Mouse (Mus musculus) kidney, adult 8-10 months (tissue): ENCODE results near the gene Chka.

Experiments used
- DNase-seq, 2 experiments: peaks; one replicate each; pipeline ENCODE4 v3.0.0; 2022

Gene Chka

GRCm38 (mm10) chr19:3922661-3923371 is 71.2 kb downstream of the Chka start:
- no peak for DNase-seq

DNA sequence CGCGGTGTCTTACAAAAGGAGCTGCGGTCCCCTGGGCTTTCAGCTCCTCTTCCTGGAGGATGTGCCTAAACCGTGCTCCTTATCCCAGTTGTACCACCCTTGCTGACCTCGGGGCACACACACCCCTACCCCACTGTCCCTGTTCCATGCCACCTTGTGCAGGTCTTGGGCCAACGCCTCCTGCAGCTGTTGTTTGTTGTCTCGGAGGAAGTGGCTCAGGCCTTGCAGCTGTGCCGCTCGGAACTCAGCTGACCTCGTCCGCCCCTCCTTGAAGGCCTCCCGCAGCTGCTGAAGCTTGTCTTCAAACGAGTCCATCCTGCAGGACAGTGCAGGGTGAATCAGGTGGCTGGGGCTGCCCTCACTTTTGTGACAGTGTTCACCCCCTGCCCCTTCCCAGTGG is 72.0 kb downstream of the Chka start:
- peak in 1 of 2 experiments; percentile 25 for DNase-seq

GRCm38 (mm10) chr19:3924190-3924589 is 72.6 kb downstream of the Chka start:
- DNase-seq, result no peak

GRCm38 (mm10) chr19:3924868-3925267 is 73.3 kb downstream of the Chka start:
- no peak for DNase-seq

DNA sequence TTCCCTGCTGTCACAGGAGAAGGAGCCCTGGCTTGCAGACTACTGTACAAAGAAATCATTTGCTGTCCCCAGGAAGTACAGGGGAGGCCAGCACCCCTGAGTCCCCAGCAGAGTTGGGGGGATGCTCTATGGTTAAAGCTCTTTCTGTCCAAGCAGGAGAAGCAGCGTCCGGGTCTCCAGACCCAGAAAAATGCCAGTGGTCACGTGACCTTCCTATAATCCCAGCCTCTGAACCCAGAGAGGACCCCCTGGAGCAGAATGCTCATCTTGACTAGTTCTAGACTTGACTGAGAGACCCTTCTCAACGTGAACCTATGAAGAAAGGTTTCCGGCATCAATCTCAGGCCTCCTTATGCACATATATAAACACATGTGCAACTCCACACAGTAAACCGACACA is 74.3 kb downstream of the Chka start:
- no peak for DNase-seq

- DNase-seq, result no peak
These were observed 74.7 kb downstream of the Chka start for GRCm38 (mm10) chr19:3926279-3926678.

- no peak for DNase-seq
These were observed 75.1 kb downstream of the Chka start for GRCm38 (mm10) chr19:3926685-3927084.

DNA sequence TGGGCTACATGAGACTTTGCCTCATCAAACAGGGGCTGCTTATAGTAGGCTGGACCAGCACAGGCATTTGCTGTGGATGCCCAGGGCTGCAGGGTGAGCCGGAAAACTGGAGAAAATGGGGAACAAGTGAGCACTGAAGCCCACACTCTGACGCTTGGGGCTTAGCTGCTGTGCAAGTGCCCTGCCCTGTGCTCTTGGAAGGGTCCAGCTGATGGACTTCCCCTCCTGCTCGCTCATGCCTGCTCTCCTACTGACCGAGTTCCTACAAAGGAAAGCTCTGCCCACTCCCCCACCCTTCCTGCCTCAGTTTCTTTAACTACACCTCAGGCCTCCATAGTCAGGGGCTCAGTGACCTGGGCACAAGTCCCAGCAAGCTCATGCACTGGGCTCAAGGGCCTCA is 76.4 kb downstream of the Chka start:
- DNase-seq, result no peak

DNA sequence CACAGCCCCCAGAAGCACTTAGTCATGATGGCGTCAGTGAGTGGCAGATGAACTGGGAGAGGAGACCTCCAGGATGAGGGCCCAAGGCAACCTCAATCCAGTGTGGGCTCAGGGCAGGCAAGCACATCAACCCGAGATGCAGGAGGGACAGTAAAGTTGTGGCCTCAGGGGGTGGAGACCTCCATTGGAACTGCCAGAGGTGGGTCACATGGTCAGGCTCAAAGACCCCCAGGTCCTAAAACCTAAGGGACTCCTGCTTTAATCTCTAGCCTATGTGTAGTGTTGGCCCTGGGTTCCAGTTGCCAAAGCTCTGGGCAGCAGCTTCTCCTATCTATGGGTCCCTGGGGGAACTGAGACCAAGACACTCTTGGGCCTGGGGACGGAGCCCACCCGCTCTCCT is 77.2 kb downstream of the Chka start:
- no peak for DNase-seq

GRCm38 (mm10) chr19:3929211-3929941 is 77.8 kb downstream of the Chka start, which contains the start of gene Aldh3b1:
Aldh3b1 (minus strand) TSS chr19:3929808.
- peak; percentile 92 to 96 for DNase-seq

- no peak for DNase-seq
These were observed 78.9 kb downstream of the Chka start for GRCm38 (mm10) chr19:3930262-3931057.

DNA sequence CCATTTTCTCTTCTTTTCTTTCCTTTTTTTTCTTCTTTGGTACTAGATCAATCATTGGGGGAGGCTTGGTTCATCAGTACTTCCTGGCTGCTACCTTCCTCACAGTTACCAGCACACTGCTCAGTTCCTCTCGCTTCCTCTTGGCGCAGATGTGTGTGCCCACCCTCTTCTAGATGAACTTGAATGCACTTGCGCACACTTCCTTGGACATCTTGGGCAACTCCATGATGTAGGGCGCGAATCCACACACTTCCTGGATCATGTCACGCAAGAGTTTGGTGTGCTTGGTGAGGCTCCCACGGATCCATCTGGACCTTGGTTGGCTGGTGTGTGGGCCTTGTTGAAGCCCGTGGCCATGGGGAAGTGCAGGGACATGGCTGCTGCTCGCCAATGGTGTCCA is 80.1 kb downstream of the Chka start:
- no peak for DNase-seq

DNA sequence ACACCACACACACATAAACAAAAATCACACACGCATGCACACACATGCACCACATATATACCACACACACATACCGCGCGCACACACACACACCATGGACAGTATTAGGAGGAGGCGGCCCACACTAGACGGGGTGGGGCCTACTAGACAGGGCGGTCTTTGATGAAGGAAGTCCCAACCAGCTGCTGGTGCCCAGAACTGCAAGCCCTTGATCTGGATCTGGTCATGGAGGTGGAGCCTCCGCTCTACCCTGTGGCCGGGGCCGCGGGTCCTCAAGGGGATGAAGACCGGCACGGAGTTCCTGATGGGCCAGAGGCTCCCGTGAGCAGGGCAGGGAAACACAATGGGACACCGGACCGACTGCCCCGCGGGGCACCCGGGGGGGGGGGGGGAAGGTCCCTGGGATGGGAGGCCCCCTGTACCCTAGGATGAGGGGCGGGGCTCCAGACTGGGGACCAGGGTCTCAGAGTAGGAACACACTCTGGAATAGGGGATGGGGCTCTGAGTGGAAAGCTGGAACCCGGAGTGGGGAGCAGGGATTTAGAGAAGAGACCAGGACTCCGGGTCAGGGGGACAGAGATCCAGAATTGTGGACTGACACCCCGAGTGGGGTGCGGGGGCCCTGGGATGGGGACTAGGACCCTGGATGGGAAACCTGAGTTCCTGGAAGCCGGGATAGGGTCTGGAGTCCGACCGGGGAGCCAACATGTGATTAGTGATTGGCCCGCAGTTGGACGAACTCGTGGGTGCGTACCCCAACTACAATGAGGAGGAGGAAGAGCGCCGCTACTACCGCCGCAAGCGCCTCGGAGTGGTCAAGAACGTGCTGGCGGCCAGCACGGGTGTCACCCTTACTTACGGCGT is 83.7 kb downstream of the Chka start, which contains the start of gene Unc93b1:
Unc93b1 (plus strand) TSS at position 155 of the 864 bp plus-strand sequence.
- peak; percentile 65 to 68 for DNase-seq

GRCm38 (mm10) chr19:3935896-3936850 is 84.6 kb downstream of the Chka start:
- DNase-seq, result peak; percentile 58 to 72

DNA sequence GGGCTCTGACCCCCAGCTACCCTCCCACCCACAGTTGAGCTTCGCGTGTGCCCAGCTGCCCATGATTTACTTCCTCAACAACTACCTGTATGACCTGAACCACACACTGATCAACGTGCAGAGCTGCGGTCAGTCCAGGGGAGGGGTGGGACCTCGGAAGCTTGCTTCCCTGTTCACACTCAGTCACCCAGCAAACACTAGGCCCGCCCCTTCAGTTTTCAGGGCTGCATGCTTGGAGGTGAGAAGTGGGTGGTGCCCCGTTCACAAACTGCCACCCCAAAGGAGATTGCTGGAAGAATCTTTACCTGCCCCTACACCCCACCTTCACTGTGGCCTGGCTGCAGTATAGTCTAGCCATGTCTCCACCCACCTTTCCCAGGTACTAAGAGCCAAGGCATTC is 90.7 kb downstream of the Chka start:
- no peak for DNase-seq

GRCm38 (mm10) chr19:3942986-3943735 is 91.6 kb downstream of the Chka start:
- DNase-seq, result peak in 1 of 2 experiments; percentile 54
